Mouse (Mus musculus) erythroblast, embryonic 14.5 days (primary cell): ENCODE results near the gene Usp30. TPM values are rescaled to one million over a fixed set of nuclear protein-coding genes. Genes with fewer than 3 reads are reported as not detected.

Experiments used
- H3K27me3 ChIP-seq: 2 replicates; pipeline ENCODE4 v1.6.1; 2012; ENCODE audit warnings: inconsistent platforms; ENCODE audit not compliant: control insufficient read depth
- H3K36me3 ChIP-seq: 2 replicates; pipeline ENCODE4 v1.6.1; 2012; ENCODE audit warnings: mild to moderate bottlenecking, inconsistent platforms; ENCODE audit not compliant: control insufficient read depth
- H3K4me1 ChIP-seq: 2 replicates; pipeline ENCODE4 v1.6.1; 2012; ENCODE audit warnings: inconsistent platforms; ENCODE audit not compliant: control insufficient read depth
- H3K4me3 ChIP-seq: replicated peaks from 2 replicates; pipeline ENCODE3; 2012; ENCODE audit warnings: moderate library complexity, mild to moderate bottlenecking, inconsistent platforms
- H3K9me3 ChIP-seq: 2 replicates; pipeline ENCODE4 v1.6.1; 2012; ENCODE audit warnings: low read length, inconsistent platforms, mixed read lengths; ENCODE audit not compliant: control insufficient read depth
- GATA1 ChIP-seq: IDR thresholded peaks from 2 replicates; pipeline ENCODE4 v1.6.1; 2012; ENCODE audit warnings: low read length, inconsistent platforms, mixed read lengths
- TAL1 ChIP-seq: IDR thresholded peaks from 3 replicates; pipeline ENCODE4 v1.6.1; 2012; ENCODE audit warnings: low read length, inconsistent platforms, mixed read lengths
- polyA plus RNA-seq: library from polyadenylated mRNA; stranded (reverse); fragments of >175 nt; gene quantifications from 2 replicates; pipeline ENCODE4 v1.2.3, GENCODE M21; 2012

Usp30 gene
- polyA plus RNA-seq, 1 experiment: 0.10 TPM

GRCm38 (mm10) chr5:114129550-114130210, 64.4 kb downstream of the Usp30 start:
- H3K4me1 ChIP-seq: peaks cover 83% of the 10 kb centered on the region

GRCm38 (mm10) chr5:114130211-114130605, 64.9 kb downstream of the Usp30 start, which contains the start of gene Ung:
Ung (plus strand) TSS chr5:114130386.
- Histone ChIP-seq H3K4me1 (peaks cover 85% of the 10 kb centered on the region), H3K27me3 (no peaks in the 10 kb centered on the region), H3K9me3 (no peaks in the 10 kb centered on the region), H3K36me3 (peaks cover 34% of the 10 kb centered on the region), H3K4me3 (peak within 1 kb of the TSS; percentile 67)
- TF ChIP-seq TAL1 (no peak), GATA1 (no peak)

More at GRCm38 (mm10) chr5:114129550-114130210, 64.4 kb downstream of the Usp30 start:
- Histone ChIP-seq H3K4me3 (peak overlapping the region; percentile 67), H3K27me3 (no peaks in the 10 kb centered on the region), H3K36me3 (peaks cover 35% of the 10 kb centered on the region), H3K9me3 (no peaks in the 10 kb centered on the region)
- TF ChIP-seq TAL1: no peak
- TF ChIP-seq GATA1: no peak

GRCm38 (mm10) chr5:114130698-114131520, 65.6 kb downstream of the Usp30 start:
- peak overlapping the region; percentile 67 for H3K4me3 ChIP-seq
- H3K36me3 ChIP-seq: peaks cover 34% of the 10 kb centered on the region
- peaks cover 84% of the 10 kb centered on the region for H3K4me1 ChIP-seq
- H3K9me3 ChIP-seq: no peaks in the 10 kb centered on the region
- H3K27me3 ChIP-seq: no peaks in the 10 kb centered on the region
- TF ChIP-seq GATA1 (no peak), TAL1 (no peak)

GRCm38 (mm10) chr5:114131521-114131840, 66.2 kb downstream of the Usp30 start:
- TF ChIP-seq GATA1 (no peak), TAL1 (no peak)
- no peaks in the 10 kb centered on the region for H3K9me3 ChIP-seq
- peaks cover 80% of the 10 kb centered on the region for H3K4me1 ChIP-seq
- H3K36me3 ChIP-seq: peaks cover 38% of the 10 kb centered on the region
- H3K4me3 ChIP-seq: peak overlapping the region; percentile 67
- no peaks in the 10 kb centered on the region for H3K27me3 ChIP-seq

GRCm38 (mm10) chr5:114132841-114133240, 67.6 kb downstream of the Usp30 start:
- peaks cover 67% of the 10 kb centered on the region for H3K4me1 ChIP-seq

GRCm38 (mm10) chr5:114134091-114134534, 68.9 kb downstream of the Usp30 start:
- Histone ChIP-seq H3K36me3 (peaks cover 65% of the 10 kb centered on the region), H3K4me3 (no peak overlapping the region), H3K4me1 (peaks cover 61% of the 10 kb centered on the region)

More at GRCm38 (mm10) chr5:114132841-114133240, 67.6 kb downstream of the Usp30 start:
- Histone ChIP-seq H3K9me3 (no peaks in the 10 kb centered on the region), H3K4me3 (no peak overlapping the region), H3K27me3 (no peaks in the 10 kb centered on the region), H3K36me3 (peaks cover 52% of the 10 kb centered on the region)
- TF ChIP-seq TAL1 (no peak), GATA1 (no peak)

GRCm38 (mm10) chr5:114135516-114135915, 70.3 kb downstream of the Usp30 start:
- TF ChIP-seq TAL1 (no peak), GATA1 (no peak)
- Histone ChIP-seq H3K4me3 (no peak overlapping the region), H3K36me3 (peaks cover 75% of the 10 kb centered on the region), H3K4me1 (peaks cover 50% of the 10 kb centered on the region), H3K9me3 (no peaks in the 10 kb centered on the region), H3K27me3 (no peaks in the 10 kb centered on the region)

More at GRCm38 (mm10) chr5:114134091-114134534, 68.9 kb downstream of the Usp30 start:
- TF ChIP-seq TAL1 (no peak), GATA1 (no peak)
- Histone ChIP-seq H3K27me3 (no peaks in the 10 kb centered on the region), H3K9me3 (no peaks in the 10 kb centered on the region)

- Histone ChIP-seq H3K27me3 (peaks cover 3% of the 10 kb centered on the region; the same call in 1 of the 2 replicates), H3K36me3 (peaks cover 69% of the 10 kb centered on the region), H3K9me3 (no peaks in the 10 kb centered on the region), H3K4me1 (peaks cover 29% of the 10 kb centered on the region), H3K4me3 (no peak overlapping the region)
- TF ChIP-seq GATA1 (no peak), TAL1 (no peak)
Observed at GRCm38 (mm10) chr5:114137481-114138276, 72.4 kb downstream of the Usp30 start.
